Mouse (Mus musculus) heart, embryonic 13.5 days (tissue): ENCODE results near the gene Tmcc3. TPM values are rescaled to one million over a fixed set of nuclear protein-coding genes. Genes with fewer than 3 reads are reported as not detected.
A peak's percentile ranks its signal among the peaks of the same experiment; 100 is the strongest.

Experiments used
- ATAC-seq: fragments of 200-750 bp; cut with Nextera tagmentation; 2 replicates; pipeline ENCODE4 v1.8.0; 2017; ENCODE audit warnings: moderate TSS enrichment; ENCODE audit not compliant: insufficient number of reproducible peaks, low FRiP score, low TSS enrichment; ENCODE audit errors: extremely low read depth
- H3K27ac ChIP-seq: fragments of 300-500 bp; sonication (generic); replicated peaks from 2 replicates; pipeline ENCODE4 v1.5.1; 2015; ENCODE audit warnings: moderate library complexity, mild to moderate bottlenecking, inconsistent platforms
- H3K27me3 ChIP-seq: fragments of 300-500 bp; sonication (generic); replicated peaks from 2 replicates; pipeline ENCODE4 v1.6.1; 2015; ENCODE audit warnings: mild to moderate bottlenecking, inconsistent platforms
- H3K36me3 ChIP-seq: fragments of 300-500 bp; sonication (generic); 2 replicates; pipeline ENCODE4 v1.6.1; 2015; ENCODE audit warnings: mild to moderate bottlenecking, inconsistent platforms
- H3K4me1 ChIP-seq: fragments of 300-500 bp; sonication (generic); 2 replicates; pipeline ENCODE4 v1.6.1; 2015; ENCODE audit warnings: inconsistent platforms
- H3K4me2 ChIP-seq: fragments of 300-500 bp; sonication (generic); 2 replicates; pipeline ENCODE4 v1.6.1; 2015; ENCODE audit warnings: inconsistent platforms, mild to moderate bottlenecking, moderate library complexity
- H3K4me3 ChIP-seq: fragments of 300-500 bp; sonication (generic); 2 replicates; pipeline ENCODE4 v1.5.1; 2015; ENCODE audit warnings: moderate library complexity, mild to moderate bottlenecking, inconsistent platforms
- H3K9ac ChIP-seq: fragments of 300-500 bp; sonication (generic); 2 replicates; pipeline ENCODE4 v1.6.1; 2015; ENCODE audit warnings: inconsistent platforms, mild to moderate bottlenecking, moderate library complexity
- H3K9me3 ChIP-seq: fragments of 300-500 bp; sonication (generic); 2 replicates; pipeline ENCODE4 v1.6.1; 2016; ENCODE audit warnings: inconsistent platforms
- WGBS: fragments of 180-500 bp; shearing (Covaris S2); methylation state at CpG from one replicate; pipeline ENCODE4 v1.1.7; 2015; ENCODE audit warnings: mixed read lengths; 5-methylcytosine and 5-hydroxymethylcytosine counted together
- polyA plus RNA-seq: library from polyadenylated mRNA; unstranded; fragments of >200 nt; fragmentation: Nextera tagmentation; extraction: Ambion mirVana; gene quantifications from 2 replicates; pipeline ENCODE4 v1.2.1, GENCODE M21; 2015

Tmcc3 gene
- polyA plus RNA-seq, 1 experiment from 2014 or later: 6.2 TPM

DNA sequence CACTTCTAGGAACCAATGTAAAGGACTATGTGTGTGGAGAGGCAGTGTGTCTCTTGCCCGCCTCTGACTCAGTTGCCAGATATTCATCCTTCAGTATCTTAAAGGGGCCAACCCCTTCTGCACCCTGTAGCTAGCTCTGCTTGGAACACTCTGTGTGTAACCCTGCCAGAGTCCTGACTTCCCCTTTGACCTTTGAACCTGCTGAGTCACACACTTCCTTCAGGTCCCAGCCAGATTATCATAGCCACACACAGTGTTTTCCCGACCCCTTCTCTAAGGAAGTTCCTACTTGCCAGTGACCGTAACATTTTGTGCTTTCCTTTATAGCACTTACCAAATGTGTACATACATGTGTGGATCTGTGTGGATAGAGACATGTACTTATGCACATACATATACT is 93.7 kb downstream of the Tmcc3 start:
- Histone ChIP-seq H3K9ac (no peak overlapping the region), H3K4me1 (peaks cover 14% of the 10 kb centered on the region), H3K9me3 (no peaks in the 10 kb centered on the region), H3K27me3 (0 out of 2 replicates have a peak, but pooled peaks cover 7% of the 10 kb centered on the region), H3K36me3 (no peaks in the 10 kb centered on the region), H3K27ac (no peak overlapping the region), H3K4me3 (no peak overlapping the region), H3K4me2 (no peak overlapping the region)
- 41% methylated on average over 3 of the region's 3 CpGs for WGBS
- no peak for ATAC-seq

DNA sequence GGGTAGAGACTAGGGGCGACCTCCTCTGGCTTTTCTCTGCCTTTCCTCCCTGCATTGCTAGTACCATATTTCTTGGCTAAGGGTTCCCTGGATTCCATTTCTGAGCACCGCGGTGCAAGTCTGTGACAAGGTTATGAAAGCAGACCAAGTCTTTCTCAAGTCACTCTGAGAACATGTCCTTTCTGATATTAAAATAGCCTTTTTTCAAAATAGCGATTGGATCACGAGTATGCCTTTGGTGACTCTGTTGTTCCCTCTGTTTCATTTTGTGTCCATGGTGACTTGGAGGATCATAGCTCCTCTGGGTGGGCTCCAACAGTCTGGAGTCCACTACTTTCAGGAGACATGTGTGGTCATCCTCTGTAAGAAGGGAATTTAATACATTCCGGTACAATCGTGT is 95.1 kb downstream of the Tmcc3 start:
- no peak overlapping the region for H3K27ac ChIP-seq
- no peak overlapping the region for H3K4me3 ChIP-seq
- ATAC-seq: no peak
- no peak overlapping the region for H3K9ac ChIP-seq
- H3K4me2 ChIP-seq: no peak overlapping the region
- 87% methylated on average over 7 of the region's 7 CpGs for WGBS
- 0 out of 2 replicates have a peak, but pooled peaks cover 7% of the 10 kb centered on the region for H3K27me3 ChIP-seq
- peaks cover 17% of the 10 kb centered on the region for H3K4me1 ChIP-seq
- H3K9me3 ChIP-seq: no peaks in the 10 kb centered on the region
- H3K36me3 ChIP-seq: no peaks in the 10 kb centered on the region

DNA sequence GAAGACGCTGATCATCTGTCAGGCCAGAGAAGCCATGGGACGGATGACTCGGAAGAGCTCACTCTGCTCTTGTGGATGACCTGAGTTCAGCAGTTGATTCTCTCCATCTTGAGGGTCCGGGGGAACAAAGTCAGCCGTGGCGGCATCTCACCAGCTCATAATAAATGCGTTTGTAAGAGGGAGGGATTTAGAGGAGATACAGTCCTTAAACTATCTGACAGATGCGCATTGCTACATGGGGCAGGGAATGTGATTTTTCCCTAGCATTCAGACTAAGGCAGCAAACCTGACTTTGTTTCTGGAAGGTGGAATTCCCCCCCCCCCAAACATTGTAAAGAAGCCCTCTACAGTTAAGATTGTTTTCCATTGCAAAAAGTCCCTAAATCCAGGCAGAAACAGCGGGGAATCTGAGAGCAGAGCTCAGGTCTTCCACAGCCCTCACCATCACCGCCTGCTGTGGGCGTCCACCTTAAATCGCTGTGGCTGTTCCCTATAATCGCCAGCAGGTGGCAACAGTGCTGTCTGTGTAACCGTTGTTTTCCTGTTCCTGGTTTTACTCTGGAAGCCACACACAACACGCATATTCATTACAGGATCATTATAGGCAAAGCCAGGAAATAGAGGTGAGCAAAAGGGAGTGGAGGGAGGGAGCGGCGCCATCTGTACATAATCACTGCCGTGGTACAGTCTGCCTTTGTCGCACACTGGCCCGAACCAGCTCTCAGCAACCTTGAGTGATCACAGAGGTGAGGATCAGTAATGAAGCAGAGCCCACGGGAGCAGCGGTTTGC is 96.8 kb downstream of the Tmcc3 start:
- WGBS: 20% methylated on average over 22 of the region's 22 CpGs
- no peak for ATAC-seq
- Histone ChIP-seq H3K9ac (peak overlapping the region; percentile 77), H3K27me3 (0 out of 2 replicates have a peak, but pooled peaks cover 7% of the 10 kb centered on the region), H3K4me3 (peak overlapping the region; percentile 47), H3K27ac (0 out of 2 replicates have a peak overlapping the region, but pooled peaks have one; percentile 2), H3K36me3 (no peaks in the 10 kb centered on the region), H3K4me1 (peaks cover 19% of the 10 kb centered on the region), H3K4me2 (peak overlapping the region; percentile 68), H3K9me3 (no peaks in the 10 kb centered on the region)

DNA sequence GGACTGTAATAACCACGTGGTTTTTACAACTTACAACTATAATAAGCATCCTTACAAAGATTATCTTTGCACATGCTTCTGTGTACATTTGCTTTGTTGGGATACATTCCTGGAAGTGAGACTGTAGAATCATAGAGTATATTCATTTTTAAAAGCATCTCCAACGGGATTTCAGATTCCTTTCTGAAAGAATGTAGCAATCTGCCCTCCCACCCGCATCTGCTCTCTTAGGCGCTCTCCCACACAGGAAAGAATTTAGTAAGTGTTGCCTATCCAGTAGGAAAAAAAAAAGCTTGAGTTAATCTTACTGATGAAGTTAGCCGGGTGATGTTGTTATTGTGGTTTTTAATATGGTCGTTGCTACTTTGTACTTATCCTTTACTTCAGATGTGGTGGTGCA is 97.9 kb downstream of the Tmcc3 start:
- Histone ChIP-seq H3K9ac (no peak overlapping the region), H3K27me3 (0 out of 2 replicates have a peak, but pooled peaks cover 7% of the 10 kb centered on the region), H3K27ac (no peak overlapping the region), H3K36me3 (no peaks in the 10 kb centered on the region), H3K9me3 (no peaks in the 10 kb centered on the region), H3K4me2 (0 out of 2 replicates have a peak overlapping the region, but pooled peaks have one; percentile 68), H3K4me3 (no peak overlapping the region), H3K4me1 (peaks cover 28% of the 10 kb centered on the region)
- ATAC-seq: no peak
- 62% methylated on average over 6 of the region's 6 CpGs for whole genome bisulfite sequencing

DNA sequence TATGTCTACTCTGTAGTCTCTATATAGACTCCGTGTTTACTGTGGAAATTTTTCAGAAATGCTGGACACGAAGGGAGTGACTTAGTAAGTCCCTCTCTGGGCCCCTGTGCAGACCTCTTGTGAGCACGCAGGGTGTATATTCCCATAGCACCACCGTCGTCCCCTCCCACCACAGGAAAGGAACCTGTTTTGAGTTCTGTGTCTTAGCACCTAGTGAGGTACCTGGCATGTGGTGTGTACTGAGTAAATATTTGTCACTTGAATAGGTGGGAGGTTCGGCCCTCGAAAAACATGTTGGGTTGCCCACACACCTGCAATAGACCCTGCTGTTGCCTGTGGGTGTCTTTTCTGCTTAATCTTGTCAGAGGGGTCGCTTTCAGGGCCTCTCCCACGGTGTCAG is 99.8 kb downstream of the Tmcc3 start:
- Histone ChIP-seq H3K36me3 (no peaks in the 10 kb centered on the region), H3K27ac (no peak overlapping the region), H3K4me2 (no peak overlapping the region), H3K9me3 (no peaks in the 10 kb centered on the region), H3K27me3 (0 out of 2 replicates have a peak, but pooled peaks cover 7% of the 10 kb centered on the region), H3K9ac (no peak overlapping the region), H3K4me1 (peaks cover 34% of the 10 kb centered on the region), H3K4me3 (no peak overlapping the region)
- no peak for ATAC-seq
- WGBS: 77% methylated on average over 9 of the region's 9 CpGs

DNA sequence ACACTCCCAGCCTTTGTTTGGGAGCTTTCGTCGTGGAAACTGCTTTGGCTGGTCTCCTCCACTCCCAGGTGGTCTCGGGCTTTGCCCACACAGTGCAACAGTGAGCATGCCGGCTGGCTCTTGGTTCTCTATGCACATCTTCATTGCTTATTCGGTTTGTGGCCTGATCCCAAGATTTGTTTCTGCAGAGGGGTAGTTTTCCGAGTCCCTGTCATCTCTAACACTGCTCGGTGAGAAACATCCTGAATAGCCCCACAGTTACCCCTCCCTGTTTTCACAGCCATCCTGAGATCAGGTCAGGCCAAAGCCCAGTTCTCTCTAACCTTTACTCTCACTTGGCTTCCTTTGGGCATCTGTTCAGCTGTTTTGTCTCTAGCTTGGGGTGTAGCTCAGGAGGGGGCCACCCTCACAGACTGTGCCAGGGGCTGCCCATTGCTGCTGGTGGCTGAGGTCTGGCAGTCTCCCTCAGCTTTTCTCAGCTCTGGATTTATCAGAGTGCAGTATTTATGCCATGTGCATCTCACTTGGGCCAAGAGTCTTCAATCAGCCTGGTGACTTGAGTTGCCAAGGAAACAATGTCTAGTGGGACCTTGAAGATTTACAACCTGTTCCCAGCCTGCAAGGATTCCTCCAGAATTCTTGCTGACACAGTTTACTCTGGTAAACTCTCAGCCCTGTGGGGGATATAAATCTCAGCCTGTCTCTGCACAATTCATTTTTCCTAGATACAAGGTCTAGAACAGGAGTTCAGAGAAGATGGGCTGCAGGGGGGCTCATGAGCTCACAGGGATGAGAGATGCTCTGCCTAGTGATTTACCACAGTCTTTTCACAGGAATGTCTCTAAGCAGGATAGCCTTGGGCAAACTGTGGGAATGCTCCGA is 102.3 kb downstream of the Tmcc3 start:
- 46% methylated on average over 8 of the region's 8 CpGs for WGBS
- no peak for ATAC-seq
- H3K27me3 ChIP-seq: no peaks in the 10 kb centered on the region
- H3K27ac ChIP-seq: no peak overlapping the region
- H3K4me1 ChIP-seq: peaks cover 33% of the 10 kb centered on the region
- no peaks in the 10 kb centered on the region for H3K9me3 ChIP-seq
- no peak overlapping the region for H3K9ac ChIP-seq
- H3K4me2 ChIP-seq: no peak overlapping the region
- no peak overlapping the region for H3K4me3 ChIP-seq
- H3K36me3 ChIP-seq: no peaks in the 10 kb centered on the region

DNA sequence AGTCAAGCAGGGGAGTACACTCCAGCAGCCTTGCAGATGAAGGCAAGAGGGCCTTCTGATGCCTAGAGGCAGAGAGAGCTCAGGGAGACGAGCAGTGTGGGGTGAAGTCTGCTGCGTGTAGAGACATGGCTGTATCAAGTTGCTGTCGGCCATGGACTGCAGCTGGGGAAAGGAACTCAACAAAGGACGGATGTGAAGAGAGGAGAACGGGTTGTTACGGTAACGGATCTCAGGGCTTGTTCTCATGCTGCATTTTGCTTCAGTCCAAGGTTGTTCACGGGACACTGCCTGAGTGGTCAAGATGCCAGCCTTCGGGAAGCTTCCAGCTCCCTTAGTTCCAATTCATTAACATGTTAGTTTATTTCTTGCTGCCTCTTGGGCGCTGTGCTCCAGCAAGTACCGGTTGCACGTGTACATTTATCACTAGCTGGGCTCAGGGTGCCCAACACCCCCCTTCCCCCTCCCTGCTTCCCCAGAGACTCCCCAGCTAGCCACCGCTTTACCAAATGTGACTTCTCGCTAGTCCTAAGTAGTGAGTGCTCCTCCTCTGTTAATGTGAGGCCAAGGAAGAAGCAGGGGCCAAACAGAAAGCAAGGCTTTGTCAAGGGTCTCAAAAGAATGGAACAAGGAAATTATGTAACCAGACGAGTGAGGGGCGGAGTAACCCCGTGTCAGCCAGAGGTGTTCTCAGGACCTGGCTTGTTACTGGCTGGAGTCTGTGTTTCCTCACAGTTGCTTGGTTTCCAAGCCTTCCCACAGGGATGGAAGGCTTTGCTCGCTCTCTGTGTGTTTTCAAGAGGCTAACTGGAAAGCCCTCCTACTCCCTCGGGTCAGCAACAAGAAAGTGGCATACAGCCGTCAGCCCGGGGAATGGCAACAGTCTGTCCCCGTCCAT is 104.4 kb downstream of the Tmcc3 start:
- Histone ChIP-seq H3K4me3 (no peak overlapping the region), H3K27ac (no peak overlapping the region), H3K9me3 (no peaks in the 10 kb centered on the region), H3K9ac (no peak overlapping the region), H3K36me3 (no peaks in the 10 kb centered on the region), H3K4me2 (peak overlapping the region; percentile 37), H3K27me3 (no peaks in the 10 kb centered on the region), H3K4me1 (peaks cover 17% of the 10 kb centered on the region; the same call in 1 of the 2 replicates)
- WGBS: 57% methylated on average over 22 of the region's 22 CpGs
- no peak for ATAC-seq

DNA sequence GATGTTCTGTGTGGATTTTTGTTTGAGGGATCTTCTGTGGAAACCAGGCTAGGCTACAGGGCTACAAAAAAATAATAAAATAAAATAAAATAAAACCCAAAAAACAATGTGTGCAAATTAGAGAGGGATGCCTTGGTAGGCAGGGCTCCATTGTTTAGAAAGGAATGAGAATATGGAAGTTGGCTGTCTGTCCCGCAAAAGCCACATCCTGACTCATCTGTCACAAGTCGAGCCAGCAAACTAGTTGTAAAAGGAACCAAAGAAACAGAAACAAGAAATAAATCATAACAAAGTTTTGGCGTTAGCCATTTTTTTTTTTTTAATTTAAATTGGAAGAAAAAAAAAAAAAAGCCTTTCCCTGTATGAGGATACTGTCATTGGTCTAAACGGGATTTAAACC is 105.9 kb downstream of the Tmcc3 start:
- Histone ChIP-seq H3K9ac (no peak overlapping the region), H3K9me3 (no peaks in the 10 kb centered on the region), H3K36me3 (no peaks in the 10 kb centered on the region), H3K27ac (no peak overlapping the region), H3K4me2 (no peak overlapping the region), H3K4me1 (peaks cover 17% of the 10 kb centered on the region; the same call in 1 of the 2 replicates), H3K27me3 (no peaks in the 10 kb centered on the region), H3K4me3 (no peak overlapping the region)
- ATAC-seq: no peak
- WGBS: 74% methylated on average over 4 of the region's 4 CpGs

DNA sequence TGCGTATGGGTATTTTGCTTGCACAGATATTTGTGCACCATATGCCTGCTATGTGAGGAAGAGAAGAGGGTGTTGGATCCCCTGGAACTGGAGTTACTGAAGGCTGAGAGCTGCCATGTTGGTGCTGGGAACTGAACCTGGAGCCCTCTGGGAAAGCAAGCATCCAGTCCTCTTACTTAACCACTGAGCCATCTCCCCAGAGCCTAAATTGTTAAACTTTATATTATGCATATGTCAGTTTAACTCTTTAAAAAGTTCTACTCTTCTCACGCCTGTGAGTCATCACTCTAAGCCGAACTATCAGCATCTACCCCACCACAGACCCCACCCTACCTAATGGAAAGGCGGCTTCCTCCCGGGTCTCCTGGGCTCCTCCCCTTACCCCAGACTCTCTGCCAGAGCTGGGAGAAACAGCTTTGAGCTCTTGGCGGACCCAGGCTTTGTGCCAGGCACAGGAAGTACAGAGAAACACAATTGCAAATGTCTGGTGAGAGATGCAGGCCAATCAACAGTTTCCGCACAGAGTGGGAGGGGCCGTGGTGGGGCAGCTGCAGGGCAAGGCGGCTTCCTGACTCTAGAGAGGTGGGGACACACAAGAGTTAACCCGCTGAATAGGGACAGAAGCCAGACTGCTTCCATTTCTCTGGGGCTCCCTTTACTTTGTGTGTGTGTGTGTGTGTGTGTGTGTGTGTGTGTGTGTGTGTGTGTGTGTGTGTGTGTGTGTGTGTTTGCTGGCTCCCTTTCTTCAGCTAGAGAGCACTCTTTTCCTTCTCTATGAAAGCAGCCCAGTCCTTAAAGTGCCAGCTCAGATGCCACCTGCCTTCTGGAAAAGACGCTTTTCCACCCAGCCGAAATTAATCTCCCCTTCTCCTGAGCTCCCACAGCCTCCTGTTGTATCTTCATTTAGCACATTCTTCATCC is 114.5 kb downstream of the Tmcc3 start:
- WGBS: 46% methylated on average over 12 of the region's 12 CpGs
- no peaks in the 10 kb centered on the region for H3K9me3 ChIP-seq
- no peaks in the 10 kb centered on the region for H3K36me3 ChIP-seq
- no peak overlapping the region for H3K4me3 ChIP-seq
- H3K27me3 ChIP-seq: no peaks in the 10 kb centered on the region
- H3K4me2 ChIP-seq: no peak overlapping the region
- no peak overlapping the region for H3K9ac ChIP-seq
- 0 out of 2 replicates have a peak overlapping the region, but pooled peaks have one; percentile 28 for H3K27ac ChIP-seq
- peak; percentile 70; the same call in 1 of the 2 replicates for ATAC-seq
- H3K4me1 ChIP-seq: no peaks in the 10 kb centered on the region

DNA sequence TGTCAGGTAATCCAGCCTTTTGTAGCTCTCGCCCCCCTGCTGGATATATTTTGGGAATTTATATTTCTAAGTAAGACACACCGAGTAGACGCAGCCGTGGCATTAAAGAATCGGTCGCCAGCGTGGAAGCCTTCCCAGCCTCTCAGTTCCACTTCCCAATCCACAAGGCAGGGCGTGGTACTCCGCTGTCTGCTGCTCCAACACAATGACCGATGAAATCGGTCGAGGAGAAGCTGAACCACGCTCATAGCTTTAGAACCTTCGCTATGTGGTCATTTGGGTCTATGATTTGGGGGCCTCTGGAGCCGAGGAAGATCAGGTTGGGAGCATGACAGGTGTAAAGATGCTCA is 115.1 kb downstream of the Tmcc3 start:
- 87% methylated on average over 15 of the region's 15 CpGs for WGBS
- Histone ChIP-seq H3K4me2 (no peak overlapping the region), H3K27ac (0 out of 2 replicates have a peak overlapping the region, but pooled peaks have one; percentile 28), H3K36me3 (no peaks in the 10 kb centered on the region), H3K9ac (no peak overlapping the region), H3K4me1 (no peaks in the 10 kb centered on the region), H3K27me3 (no peaks in the 10 kb centered on the region), H3K4me3 (no peak overlapping the region), H3K9me3 (no peaks in the 10 kb centered on the region)
- no peak for ATAC-seq
